Mouse (Mus musculus) MN1 (cell line): ENCODE data around the gene Ttc28.

Experiments used
- DNase-seq: peaks from one replicate; pipeline ENCODE4 v3.0.0-alpha.2; 2016; ENCODE audit warnings: low spot score

The Ttc28 gene

DNA sequence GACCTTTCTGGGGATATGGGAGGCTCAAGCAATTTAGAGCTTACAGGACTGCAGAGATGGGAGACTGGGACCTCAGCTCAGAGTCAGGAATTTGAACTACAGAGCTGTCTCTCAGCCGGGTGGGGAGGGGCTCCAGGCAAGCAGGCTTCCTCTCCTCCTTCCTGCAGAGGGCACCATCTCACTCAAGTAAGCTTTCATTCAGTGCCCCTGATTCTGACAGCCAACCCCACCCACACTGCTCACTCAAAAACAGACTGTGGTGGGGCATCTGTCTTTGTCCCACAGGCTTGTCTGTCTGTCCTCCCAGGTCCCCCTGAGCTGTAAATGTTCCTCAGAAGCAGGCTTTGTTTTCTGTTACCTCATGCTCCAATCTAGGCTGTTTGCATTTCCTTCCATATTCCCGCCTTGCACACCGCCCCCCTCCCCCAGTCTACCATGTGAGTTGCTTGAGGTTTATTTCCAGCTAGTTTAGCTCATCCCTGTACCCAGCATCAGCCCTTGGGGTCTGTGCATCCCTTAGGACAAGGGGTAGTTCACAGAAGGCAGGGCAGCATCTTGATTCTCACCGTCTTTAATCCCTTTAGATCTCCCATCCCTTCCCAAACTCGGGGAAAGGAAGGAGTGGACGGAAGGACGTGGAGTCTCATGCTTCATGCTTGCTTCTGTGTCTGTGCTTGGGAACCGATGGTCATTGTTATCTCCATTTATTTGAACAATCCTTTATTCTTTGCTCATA, 328.5 kb downstream of the Ttc28 start:
- DNase-seq, result peak; percentile 39

GRCm38 (mm10) chr5:111208660-111208969, 329.0 kb downstream of the Ttc28 start:
- DNase-seq, result peak; percentile 36

DNA sequence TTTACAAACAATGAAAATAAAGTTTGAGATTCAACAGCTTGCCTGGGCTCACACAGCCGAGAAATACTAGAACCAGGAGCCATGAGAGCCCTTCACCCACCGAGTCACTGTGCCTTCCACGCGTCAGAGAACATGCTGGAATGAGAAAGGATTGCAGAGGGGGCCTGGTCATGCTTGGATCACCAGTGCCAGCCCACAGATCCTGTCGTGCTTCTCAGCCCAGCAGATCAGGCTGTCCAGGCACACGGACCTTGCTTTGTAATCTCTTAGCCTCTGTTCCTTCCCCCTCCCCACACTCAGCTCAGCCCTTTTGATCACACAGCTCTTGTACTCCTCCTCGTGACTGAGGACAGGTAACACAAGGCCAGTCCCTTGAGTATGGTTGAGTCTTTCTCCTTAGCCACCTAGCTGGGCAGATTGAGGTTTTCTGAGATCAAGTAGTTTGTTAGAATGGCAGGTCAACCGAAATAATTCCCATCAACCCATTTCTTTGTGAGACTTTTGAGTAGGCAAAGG, 334.4 kb downstream of the Ttc28 start:
- DNase-seq, result no peak

DNA sequence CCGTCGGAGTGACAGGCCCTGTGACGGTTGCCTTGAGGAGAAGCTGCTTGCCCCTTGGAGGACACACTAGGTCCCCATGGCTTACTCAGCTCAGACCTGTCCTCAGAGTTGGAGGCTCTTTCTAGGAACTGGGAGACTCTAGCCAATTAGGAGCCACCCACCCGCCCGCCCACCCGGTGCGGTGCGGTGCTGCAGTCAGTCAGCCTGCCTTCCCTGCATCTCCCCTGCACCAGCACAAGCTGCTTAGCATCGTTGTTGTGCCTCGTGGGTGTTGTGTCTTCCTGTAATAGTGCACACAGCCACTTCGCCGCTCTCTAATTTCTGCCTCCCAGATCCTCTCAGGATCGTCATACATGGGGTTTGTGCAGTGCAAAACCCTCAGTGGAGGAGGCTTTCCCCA, 335.3 kb downstream of the Ttc28 start:
- DNase-seq, result no peak

GRCm38 (mm10) chr5:111215722-111216121, 336.1 kb downstream of the Ttc28 start:
- no peak for DNase-seq

DNA sequence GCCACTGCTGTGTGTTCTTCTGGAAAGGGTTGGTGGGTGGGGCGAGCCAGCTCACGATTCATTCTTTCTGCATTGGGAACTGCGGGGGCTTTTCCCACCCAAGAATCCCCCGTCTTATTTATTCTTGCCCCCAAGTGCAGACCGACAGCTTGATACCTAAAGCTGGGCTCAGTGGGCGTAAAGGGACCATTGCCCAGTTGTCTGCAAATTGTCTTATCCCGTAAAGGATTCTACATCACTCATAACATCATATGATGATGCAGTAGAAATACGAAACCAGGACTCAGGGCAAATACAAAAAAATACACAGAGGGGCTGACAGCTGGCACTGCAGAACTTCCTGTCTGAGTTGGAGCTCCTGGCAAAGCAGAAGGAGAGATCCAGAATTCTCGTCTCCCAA, 336.6 kb downstream of the Ttc28 start:
- no peak for DNase-seq

GRCm38 (mm10) chr5:111217447-111218110, 338.0 kb downstream of the Ttc28 start:
- no peak for DNase-seq

DNA sequence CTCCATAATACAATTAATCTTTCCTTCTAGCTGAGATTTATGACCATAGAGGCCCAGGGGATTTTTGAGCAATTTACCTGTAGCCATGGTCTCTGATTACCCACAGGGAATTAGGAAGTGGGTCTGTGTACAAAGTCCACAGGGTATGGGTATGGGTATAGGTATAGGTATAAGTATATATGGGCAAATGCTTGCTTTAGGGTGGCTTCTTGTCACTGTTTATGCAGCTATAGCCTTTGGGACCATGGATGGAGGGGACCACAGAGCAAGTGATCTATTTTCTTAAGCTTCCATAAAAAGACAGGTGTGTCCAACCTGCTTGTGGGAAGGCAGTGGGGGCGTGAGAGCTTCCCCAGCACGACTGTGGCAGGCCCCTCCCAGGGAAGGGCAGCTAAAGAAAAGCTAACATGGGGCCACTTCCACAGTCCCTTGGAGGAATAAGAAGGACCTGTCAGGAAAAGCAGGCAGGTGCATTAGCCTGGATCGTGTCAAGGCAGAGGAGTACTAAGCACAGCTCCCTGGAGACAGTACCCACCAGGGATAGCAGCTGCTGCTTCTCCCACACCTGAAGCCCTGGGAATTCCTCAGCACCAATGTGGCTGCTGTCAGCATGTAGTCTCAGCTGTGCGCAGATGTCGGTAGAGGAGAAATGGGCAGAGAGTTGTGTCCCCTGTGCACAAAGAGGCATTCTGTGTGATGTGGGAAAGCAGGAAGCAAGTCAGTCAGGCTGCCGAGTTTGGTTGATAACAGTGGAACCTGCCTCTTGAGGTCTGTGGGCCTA, 338.7 kb downstream of the Ttc28 start:
- no peak for DNase-seq

DNA sequence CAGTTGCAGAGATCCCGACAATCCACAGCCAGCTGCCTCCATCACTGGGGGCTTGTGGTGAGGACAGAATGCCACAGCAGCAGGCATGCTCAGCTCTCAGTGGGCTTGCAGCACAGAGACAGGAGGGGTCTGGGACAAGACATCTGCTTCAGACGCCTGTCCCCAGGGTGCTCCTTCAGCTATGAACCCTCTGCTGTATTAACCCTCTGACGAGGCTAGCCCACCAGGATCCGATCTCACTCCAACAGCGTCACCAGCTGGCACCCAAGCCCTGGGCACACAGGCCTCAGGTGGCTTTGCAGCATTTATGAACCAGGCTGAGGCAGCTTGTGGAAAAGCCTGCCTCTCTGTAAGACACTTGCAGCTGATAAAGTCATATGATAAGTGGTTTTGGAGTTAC, 339.4 kb downstream of the Ttc28 start:
- DNase-seq, result no peak

DNA sequence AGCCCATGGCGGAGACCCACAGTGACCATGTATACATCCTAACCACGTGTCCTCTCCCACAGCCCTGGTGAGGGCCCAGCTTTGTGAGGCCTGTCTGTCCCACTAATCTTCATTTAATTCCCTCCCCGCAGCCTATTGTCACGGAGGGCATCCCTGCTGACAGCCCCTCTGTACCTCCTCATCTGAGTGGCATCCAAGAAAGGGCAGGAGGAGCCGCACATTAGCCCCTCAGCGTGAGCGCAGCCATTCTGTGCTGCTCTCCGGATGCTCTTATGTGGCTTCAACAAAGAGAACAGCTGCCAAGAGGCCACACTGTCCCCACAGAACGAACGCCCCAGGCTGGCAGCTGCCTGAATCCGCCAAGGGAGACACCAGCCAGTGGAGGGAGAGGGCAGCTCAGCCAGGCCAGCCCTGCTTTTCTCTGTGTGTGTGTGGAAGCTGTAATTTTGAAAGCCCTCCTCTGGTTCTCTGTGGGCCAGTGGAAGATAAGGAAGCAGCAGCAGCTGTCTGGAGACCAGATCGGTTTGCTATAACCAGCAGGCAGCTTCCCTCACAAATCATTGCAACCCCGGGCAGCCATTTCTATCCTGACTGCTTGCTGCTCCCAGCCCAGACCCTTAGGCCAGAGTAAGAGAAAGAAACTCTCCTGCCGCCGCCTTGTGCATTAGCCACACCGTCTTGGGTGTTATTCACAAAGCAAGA, 341.2 kb downstream of the Ttc28 start:
- DNase-seq, result no peak

DNA sequence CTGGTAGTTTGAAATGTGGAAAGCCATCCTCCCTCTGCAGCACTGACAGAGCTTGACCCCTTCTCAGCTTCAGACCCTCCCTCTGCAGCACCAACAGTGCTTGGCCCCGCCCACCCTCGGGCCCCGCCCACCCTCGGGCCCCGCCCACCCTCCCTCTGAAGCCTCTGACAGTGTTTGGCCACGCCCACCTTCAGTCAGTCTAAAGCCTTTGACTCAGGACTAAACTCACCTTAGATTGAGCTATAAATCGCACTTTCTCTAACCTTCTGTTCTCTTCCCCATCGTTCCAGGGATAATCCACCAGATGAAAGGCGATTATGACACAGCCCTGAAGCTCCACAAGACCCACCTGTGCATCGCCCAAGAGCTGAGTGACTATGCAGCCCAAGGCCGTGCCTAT, 343.2 kb downstream of the Ttc28 start:
- no peak for DNase-seq

DNA sequence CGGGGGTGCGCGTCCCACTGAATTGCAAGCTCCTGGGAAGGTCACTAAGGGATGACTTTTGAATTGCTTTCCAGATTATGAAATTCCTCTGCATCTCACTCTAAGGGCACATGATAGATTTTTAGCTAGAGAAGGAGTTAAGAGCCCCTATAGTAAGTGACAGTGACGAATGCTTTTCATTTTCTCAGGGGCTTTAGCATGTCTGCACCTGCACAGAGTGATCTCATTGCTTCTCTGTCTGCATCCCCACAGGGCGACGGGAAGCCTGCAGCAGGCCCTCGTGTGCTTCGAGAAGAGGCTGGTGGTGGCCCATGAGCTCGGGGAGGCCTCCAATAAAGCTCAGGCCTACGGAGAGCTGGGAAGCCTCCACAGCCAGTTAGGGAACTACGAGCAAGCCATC, 345.7 kb downstream of the Ttc28 start:
- DNase-seq, result no peak

- DNase-seq, result no peak
These were observed 346.9 kb downstream of the Ttc28 start for GRCm38 (mm10) chr5:111226486-111226885.

- DNase-seq, result no peak
These were observed 348.2 kb downstream of the Ttc28 start for GRCm38 (mm10) chr5:111227850-111228249.

- DNase-seq, result peak; percentile 51
These were observed 348.9 kb downstream of the Ttc28 start for GRCm38 (mm10) chr5:111228302-111229040.

DNA sequence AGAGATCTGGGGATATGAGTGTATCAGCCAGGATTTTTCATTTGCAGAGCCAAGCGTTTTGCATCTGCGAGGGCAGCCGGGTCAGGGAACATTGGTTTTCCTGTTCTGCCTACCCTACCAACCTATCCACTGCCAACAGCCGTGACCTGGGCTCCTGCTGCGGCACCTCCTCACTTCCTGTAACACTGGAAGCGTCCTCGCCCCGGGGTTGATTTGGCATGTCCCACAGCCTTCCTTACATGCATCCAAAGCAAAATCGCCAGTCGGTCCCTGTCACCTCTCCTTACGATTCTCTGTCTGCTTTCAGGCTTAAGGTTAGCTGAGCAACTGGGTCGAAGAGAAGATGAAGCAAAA, 349.4 kb downstream of the Ttc28 start:
- no peak for DNase-seq

DNA sequence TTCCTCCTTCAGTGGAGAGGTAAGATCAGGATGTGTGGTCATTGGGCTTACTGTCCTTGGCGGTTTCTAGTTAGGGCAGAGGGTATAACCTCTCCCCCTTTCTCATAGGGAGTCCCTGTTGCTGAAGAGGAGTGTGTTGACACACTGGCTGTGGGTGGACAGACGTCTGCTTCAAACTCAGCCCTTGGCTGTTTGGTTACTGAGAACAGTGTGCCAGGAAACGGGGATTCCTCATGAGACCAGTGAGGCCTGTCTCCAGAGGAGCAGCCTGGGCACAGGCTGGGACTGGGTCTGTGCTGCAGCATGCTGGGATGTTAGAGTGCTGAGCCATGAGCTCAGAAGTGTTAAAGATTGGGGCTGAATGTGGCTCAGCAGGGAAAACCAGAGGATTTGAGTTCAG, 350.1 kb downstream of the Ttc28 start:
- no peak for DNase-seq

DNA sequence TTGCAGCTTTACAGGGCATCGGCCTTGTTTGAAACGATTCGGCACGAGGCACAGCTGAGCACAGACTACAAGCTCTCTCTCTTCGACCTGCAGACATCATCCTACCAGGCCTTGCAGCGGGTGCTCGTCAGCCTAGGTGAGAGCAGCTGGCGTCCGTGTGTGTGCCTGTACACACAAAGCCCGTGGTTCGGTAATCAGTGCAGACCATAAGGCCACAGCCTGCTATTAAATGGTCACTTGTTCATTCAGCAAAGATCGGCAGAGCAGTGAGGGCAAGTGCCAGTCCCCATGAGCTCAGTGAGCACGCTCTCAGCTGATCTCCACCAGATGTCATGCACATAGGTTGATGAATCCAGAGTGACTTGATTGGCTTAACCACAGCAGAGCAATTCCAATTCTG, 351.4 kb downstream of the Ttc28 start:
- DNase-seq, result no peak

DNA sequence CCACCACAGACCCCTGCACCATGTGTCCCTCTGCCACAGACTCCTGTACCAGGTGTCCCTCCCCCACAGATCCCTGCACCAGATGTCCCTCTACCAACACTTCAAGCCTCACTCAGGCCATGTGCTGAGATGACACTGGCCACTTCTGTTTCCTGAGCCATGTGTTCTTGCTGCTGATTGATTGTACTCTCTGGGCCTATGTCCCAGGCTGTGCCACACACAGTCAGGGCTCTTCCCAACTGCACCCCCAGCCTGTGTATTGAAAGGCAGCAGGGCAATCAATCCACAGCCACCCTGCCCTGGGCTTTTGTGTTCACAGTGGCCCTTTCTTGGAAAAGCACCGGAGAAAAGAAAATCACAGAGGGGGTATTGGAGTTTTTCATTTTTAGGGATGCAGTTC, 352.2 kb downstream of the Ttc28 start:
- DNase-seq, result peak; percentile 25

- no peak for DNase-seq
These were observed 353.6 kb downstream of the Ttc28 start for GRCm38 (mm10) chr5:111233022-111233709.

DNA sequence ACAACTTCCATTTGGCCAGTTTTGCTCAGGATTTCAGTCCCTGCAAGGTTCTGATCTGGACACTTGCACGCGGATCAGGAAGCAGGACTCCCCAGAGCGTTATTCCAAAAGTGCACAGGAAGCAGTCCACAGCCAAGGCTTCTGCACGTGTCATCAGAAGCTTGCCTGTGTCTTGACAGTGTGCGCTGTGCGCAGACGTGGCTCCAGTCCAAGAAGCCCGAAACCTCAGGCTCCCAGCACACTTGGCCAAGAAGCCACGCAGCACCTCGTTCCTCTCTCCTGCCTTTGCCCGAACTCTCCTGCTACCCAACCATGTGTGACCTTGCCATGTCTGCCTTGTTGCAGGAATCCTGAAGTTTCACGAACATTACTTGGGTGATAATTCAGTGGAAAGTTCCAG, 355.5 kb downstream of the Ttc28 start:
- DNase-seq, result no peak
